Mouse (Mus musculus): ENCODE measurements around the gene Rpl3. TPM values are rescaled to one million over a fixed set of nuclear protein-coding genes. Genes with fewer than 3 reads are reported as not detected.
A peak's percentile ranks its signal among the peaks of the same experiment; 100 is the strongest.

Rpl3 gene
- polyA plus RNA-seq, 1 experiment from 2014 or later, result 706 TPM

- no peaks in the 10 kb centered on the region for H3K9me3 ChIP-seq (ENCODE audit: control insufficient read depth, low read length)
- no peaks in the 10 kb centered on the region for H3K27me3 ChIP-seq (ENCODE audit: control insufficient read depth, insufficient read depth, low read length)
- DNase-seq (ENCODE audit: low spot score) (no peak), ATAC-seq (ENCODE audit: low FRiP score, low TSS enrichment) (no peak)
- peaks cover 24% of the 10 kb centered on the region for H3K36me3 ChIP-seq (ENCODE audit: control insufficient read depth, insufficient read depth, low read length)
- H3K9ac ChIP-seq (ENCODE audit: low read length), result peak overlapping the region; percentile 93
- H3K4me3 ChIP-seq (ENCODE audit: low read depth, low read length), result peak overlapping the region; percentile 78
- TF ChIP-seq CTCF (IDR thresholded peaks at IDR 0.05; ENCODE audit: low read depth) (no peak), EP300 (optimal IDR thresholded peaks at IDR 0.05) (no peak)
- WGBS, result under 1% methylated on average over 21 of the region's 21 CpGs
- peak overlapping the region; percentile 88 for H3K27ac ChIP-seq (replicated peaks)
- H3K4me2 ChIP-seq (replicated peaks; ENCODE audit: low read depth), result peak overlapping the region; percentile 66
- H3K4me1 ChIP-seq (replicated peaks; ENCODE audit: control insufficient read depth, insufficient read depth), result no peaks in the 10 kb centered on the region
These were observed 8.9 kb downstream of the Rpl3 start for GRCm38 (mm10) chr15:80082661-80083275.

- Histone ChIP-seq H3K27me3 (ENCODE audit: control insufficient read depth, insufficient read depth, low read length) (no peaks in the 10 kb centered on the region), H3K27ac (replicated peaks) (peak overlapping the region; percentile 88), H3K9ac (ENCODE audit: low read length) (peak overlapping the region; percentile 93), H3K4me3 (ENCODE audit: low read depth, low read length) (peak overlapping the region; percentile 78), H3K4me2 (replicated peaks; ENCODE audit: low read depth) (peak overlapping the region; percentile 66), H3K9me3 (ENCODE audit: control insufficient read depth, low read length) (no peaks in the 10 kb centered on the region), H3K4me1 (replicated peaks; ENCODE audit: control insufficient read depth, insufficient read depth) (no peaks in the 10 kb centered on the region), H3K36me3 (ENCODE audit: control insufficient read depth, insufficient read depth, low read length) (peaks cover 29% of the 10 kb centered on the region)
- ATAC-seq (ENCODE audit: low FRiP score, low TSS enrichment) (no peak), DNase-seq (ENCODE audit: low spot score) (no peak)
- WGBS, result 3% methylated on average over 11 of the region's 11 CpGs
- TF ChIP-seq EP300 (optimal IDR thresholded peaks at IDR 0.05) (no peak), CTCF (IDR thresholded peaks at IDR 0.05; ENCODE audit: low read depth) (no peak)
These were observed 9.7 kb downstream of the Rpl3 start for GRCm38 (mm10) chr15:80081801-80082546.

GRCm38 (mm10) chr15:80080711-80081615, 10.7 kb downstream of the Rpl3 start:
- no peaks in the 10 kb centered on the region for H3K9me3 ChIP-seq (ENCODE audit: control insufficient read depth, low read length)
- ATAC-seq (ENCODE audit: low FRiP score, low TSS enrichment), result no peak
- H3K36me3 ChIP-seq (ENCODE audit: control insufficient read depth, insufficient read depth, low read length), result peaks cover 29% of the 10 kb centered on the region
- 0 out of 2 replicates have a peak overlapping the region, but pooled peaks have one; percentile 1 for H3K27ac ChIP-seq (replicated peaks)
- H3K9ac ChIP-seq (ENCODE audit: low read length), result peak overlapping the region; percentile 93
- 40% methylated on average over 9 of the region's 9 CpGs for WGBS
- no peaks in the 10 kb centered on the region for H3K27me3 ChIP-seq (ENCODE audit: control insufficient read depth, insufficient read depth, low read length)
- H3K4me1 ChIP-seq (replicated peaks; ENCODE audit: control insufficient read depth, insufficient read depth), result peaks cover 2% of the 10 kb centered on the region; the same call in 1 of the 2 replicates
- H3K4me3 ChIP-seq (ENCODE audit: low read depth, low read length), result peak overlapping the region; percentile 78
- peak overlapping the region; percentile 66 for H3K4me2 ChIP-seq (replicated peaks; ENCODE audit: low read depth)
- no peak for DNase-seq (ENCODE audit: low spot score)
- TF ChIP-seq CTCF (IDR thresholded peaks at IDR 0.05; ENCODE audit: low read depth) (peak; percentile 82), EP300 (optimal IDR thresholded peaks at IDR 0.05) (no peak)

- H3K36me3 ChIP-seq (ENCODE audit: control insufficient read depth, insufficient read depth, low read length), result peaks cover 29% of the 10 kb centered on the region
- no peaks in the 10 kb centered on the region for H3K9me3 ChIP-seq (ENCODE audit: control insufficient read depth, low read length)
- no peak for DNase-seq (ENCODE audit: low spot score)
- H3K4me2 ChIP-seq (replicated peaks; ENCODE audit: low read depth), result no peak overlapping the region
- H3K27ac ChIP-seq (replicated peaks), result no peak overlapping the region
- H3K9ac ChIP-seq (ENCODE audit: low read length), result no peak overlapping the region
- no peak for ATAC-seq (ENCODE audit: low FRiP score, low TSS enrichment)
- H3K27me3 ChIP-seq (ENCODE audit: control insufficient read depth, insufficient read depth, low read length), result no peaks in the 10 kb centered on the region
- H3K4me1 ChIP-seq (replicated peaks; ENCODE audit: control insufficient read depth, insufficient read depth), result peaks cover 2% of the 10 kb centered on the region; the same call in 1 of the 2 replicates
- WGBS, result 66% methylated on average over 3 of the region's 3 CpGs
- no peak for TF ChIP-seq EP300 (optimal IDR thresholded peaks at IDR 0.05)
- no peak for TF ChIP-seq CTCF (IDR thresholded peaks at IDR 0.05; ENCODE audit: low read depth)
- no peak overlapping the region for H3K4me3 ChIP-seq (ENCODE audit: low read depth, low read length)
These were observed 11.7 kb downstream of the Rpl3 start for GRCm38 (mm10) chr15:80079954-80080353.

GRCm38 (mm10) chr15:80079129-80079668, 12.5 kb downstream of the Rpl3 start:
- no peak for ATAC-seq (ENCODE audit: low FRiP score, low TSS enrichment)
- WGBS, result 78% methylated on average over 5 of the region's 5 CpGs
- no peak for TF ChIP-seq CTCF (IDR thresholded peaks at IDR 0.05; ENCODE audit: low read depth)
- no peaks in the 10 kb centered on the region for H3K9me3 ChIP-seq (ENCODE audit: control insufficient read depth, low read length)
- H3K9ac ChIP-seq (ENCODE audit: low read length), result no peak overlapping the region
- DNase-seq (ENCODE audit: low spot score), result no peak
- H3K27ac ChIP-seq (replicated peaks), result no peak overlapping the region
- H3K4me1 ChIP-seq (replicated peaks; ENCODE audit: control insufficient read depth, insufficient read depth), result peaks cover 2% of the 10 kb centered on the region; the same call in 1 of the 2 replicates
- no peaks in the 10 kb centered on the region for H3K27me3 ChIP-seq (ENCODE audit: control insufficient read depth, insufficient read depth, low read length)
- no peak overlapping the region for H3K4me2 ChIP-seq (replicated peaks; ENCODE audit: low read depth)
- H3K4me3 ChIP-seq (ENCODE audit: low read depth, low read length), result no peak overlapping the region
- H3K36me3 ChIP-seq (ENCODE audit: control insufficient read depth, insufficient read depth, low read length), result peaks cover 29% of the 10 kb centered on the region

Data from stomach, postnatal 0 days (tissue).